Mouse (Mus musculus) gastrocnemius, postnatal 36 days (tissue): ENCODE results near the gene Mob3b. TPM values are rescaled to one million over a fixed set of nuclear protein-coding genes. Genes with fewer than 3 reads are reported as not detected.

Experiments used
- DNase-seq, 2 experiments: peaks; one replicate each; pipeline ENCODE4 v3.0.0; 2022
- intact Hi-C: fragments of 180-260 bp; cut with DNase I; formaldehyde crosslinking; loops from one replicate; pipeline ENCODE4 v1.15.1; 2025
- total RNA-seq, 2 experiments: library from RNA; stranded (reverse); gene quantifications; 2 replicates each; pipeline ENCODE4 v1.2.3; 2021

The Mob3b gene
- total RNA-seq, 2 experiments from 2014 or later: 0.38 to 1.1 TPM

GRCm38 (mm10) chr4:35118851-35119250 lies 38.4 kb downstream of the Mob3b start:
- intact Hi-C loops: no loop called here
- no peak for DNase-seq

DNA sequence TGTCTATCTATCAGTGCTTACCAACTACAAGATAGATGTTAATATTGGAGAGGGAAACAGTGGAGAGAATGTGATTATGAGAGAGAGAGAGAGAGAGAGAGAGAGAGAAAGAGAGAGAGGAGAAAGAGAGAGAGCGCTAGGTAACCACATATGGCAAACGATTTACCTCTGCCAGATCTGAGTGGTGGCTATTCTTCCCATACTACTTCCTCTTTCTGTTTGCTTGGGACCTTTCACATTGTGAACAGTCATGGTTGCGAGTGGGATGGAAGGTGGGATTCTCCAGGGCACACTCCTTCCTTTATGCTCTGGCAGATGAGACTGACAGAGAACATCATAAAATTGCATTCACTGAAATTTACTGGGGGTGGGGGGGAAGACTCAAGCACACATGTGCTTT lies 40.1 kb downstream of the Mob3b start:
- intact Hi-C loops: no loop called here
- no peak for DNase-seq

DNA sequence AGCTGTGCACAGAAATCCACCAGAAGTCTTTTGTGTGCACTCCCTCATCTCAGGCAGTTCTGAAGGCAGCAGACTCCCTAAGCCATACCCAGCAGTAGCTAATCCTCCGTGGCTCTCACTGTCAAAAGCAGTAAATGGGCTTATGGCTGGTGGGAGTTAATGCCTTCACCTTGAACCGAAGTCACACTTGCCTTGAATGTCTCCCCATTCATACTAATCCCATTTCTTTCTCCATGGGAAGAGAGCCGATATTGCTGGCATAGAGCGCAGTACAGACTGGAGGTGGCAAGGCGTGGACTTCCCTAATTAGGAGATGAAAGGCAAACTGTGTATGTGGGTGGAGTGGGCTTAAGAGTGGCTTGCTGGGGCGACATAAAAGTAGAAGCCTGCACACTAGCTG lies 41.4 kb downstream of the Mob3b start:
- intact Hi-C loops: no loop called here
- no peak for DNase-seq

- no peak for DNase-seq
- intact Hi-C loops: no loop called here
Measured at GRCm38 (mm10) chr4:35114950-35115349, 42.3 kb downstream of the Mob3b start.

DNA sequence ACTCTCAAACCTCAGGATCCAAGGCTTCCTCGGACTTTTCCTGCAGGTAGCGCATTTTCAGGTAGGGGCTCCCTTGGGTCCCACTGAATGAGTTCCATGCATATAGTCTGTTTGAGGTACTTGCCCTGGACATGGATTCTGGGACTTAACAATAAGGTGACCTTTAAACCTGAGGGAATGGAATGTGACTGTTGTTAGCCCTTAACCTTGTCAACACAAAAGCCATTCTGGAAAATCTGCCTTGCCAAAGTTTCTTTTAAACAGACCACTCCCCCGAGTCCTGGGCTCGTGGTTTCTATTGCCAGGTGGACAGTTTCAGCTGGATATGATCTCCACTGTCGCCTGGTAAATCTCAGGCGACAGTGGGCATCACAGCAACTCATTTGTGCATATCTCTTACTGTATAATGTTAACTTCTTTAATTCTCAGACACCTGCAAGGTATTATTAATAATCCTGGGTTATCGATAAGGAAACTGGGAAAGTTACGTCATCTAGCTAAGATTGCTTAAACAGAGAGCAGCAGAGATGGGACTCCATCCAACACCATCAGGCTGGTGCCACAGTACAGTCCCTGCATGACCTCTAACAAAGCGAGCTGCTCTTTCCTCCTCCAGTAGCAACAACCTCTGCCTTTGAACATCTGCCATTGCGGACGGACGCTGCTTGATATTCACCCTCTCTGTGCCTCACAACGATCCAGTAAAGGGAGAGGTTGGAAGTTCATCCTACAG lies 43.6 kb downstream of the Mob3b start:
- DNase-seq: no peak
- intact Hi-C loops: no loop called here

DNA sequence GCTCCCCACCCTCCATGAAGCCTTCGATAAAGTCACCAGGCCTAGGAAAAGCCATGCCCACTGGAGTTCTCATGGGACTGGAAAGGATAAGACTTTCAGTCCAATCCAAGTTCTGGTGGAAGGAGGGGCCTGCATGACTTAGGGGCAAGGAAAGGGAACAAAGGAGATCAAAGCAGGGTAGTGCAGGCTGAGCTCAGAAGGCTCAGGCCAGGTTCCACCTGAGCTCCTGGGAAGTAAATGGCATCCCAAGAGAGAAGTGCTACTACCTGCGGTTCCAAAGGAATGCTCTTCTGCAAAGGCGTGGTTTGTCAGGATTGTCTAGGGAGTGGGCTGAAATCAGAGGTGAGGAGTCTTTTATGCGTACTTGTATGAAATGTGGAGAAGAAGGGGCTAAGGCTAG lies 44.8 kb downstream of the Mob3b start:
- intact Hi-C loops: no loop called here
- DNase-seq: no peak

- intact Hi-C loops: no loop called here
- DNase-seq: no peak
Measured at GRCm38 (mm10) chr4:35105115-35105773, 52.0 kb downstream of the Mob3b start.

DNA sequence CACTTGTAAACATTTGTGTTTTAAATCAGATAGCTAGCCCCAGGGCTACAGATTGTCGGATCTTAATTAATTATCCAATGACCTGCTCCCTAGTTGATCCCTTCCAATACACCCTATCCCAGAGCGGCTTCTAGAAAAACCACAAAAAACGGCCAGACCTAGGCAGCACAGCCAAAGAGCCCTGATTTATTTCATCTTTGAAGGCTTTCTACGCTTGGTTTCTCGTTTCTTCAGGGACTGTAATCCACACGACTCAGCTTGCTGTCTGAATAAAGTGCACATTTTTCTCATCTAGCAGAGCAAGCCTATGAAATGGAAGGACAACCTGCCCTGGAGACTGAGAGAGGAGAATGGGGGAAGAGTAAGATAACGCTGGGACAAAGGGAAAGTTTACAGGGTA lies 56.1 kb downstream of the Mob3b start:
- intact Hi-C loops: no loop called here
- DNase-seq: no peak

- intact Hi-C loops: no loop called here
- peak; percentile 65 to 71 for DNase-seq
Measured at GRCm38 (mm10) chr4:35099865-35100780, 57.2 kb downstream of the Mob3b start.

- no peak for DNase-seq
- intact Hi-C loops: no loop called here
Measured at GRCm38 (mm10) chr4:35099210-35099864, 57.9 kb downstream of the Mob3b start.

GRCm38 (mm10) chr4:35098552-35098951 lies 58.7 kb downstream of the Mob3b start:
- DNase-seq: no peak
- intact Hi-C loops: no loop called here

- intact Hi-C loops: no loop called here
- no peak for DNase-seq
Measured at GRCm38 (mm10) chr4:35096226-35097175, 60.8 kb downstream of the Mob3b start.

GRCm38 (mm10) chr4:35092457-35092856 lies 64.8 kb downstream of the Mob3b start:
- intact Hi-C loops: no loop called here
- no peak for DNase-seq

DNA sequence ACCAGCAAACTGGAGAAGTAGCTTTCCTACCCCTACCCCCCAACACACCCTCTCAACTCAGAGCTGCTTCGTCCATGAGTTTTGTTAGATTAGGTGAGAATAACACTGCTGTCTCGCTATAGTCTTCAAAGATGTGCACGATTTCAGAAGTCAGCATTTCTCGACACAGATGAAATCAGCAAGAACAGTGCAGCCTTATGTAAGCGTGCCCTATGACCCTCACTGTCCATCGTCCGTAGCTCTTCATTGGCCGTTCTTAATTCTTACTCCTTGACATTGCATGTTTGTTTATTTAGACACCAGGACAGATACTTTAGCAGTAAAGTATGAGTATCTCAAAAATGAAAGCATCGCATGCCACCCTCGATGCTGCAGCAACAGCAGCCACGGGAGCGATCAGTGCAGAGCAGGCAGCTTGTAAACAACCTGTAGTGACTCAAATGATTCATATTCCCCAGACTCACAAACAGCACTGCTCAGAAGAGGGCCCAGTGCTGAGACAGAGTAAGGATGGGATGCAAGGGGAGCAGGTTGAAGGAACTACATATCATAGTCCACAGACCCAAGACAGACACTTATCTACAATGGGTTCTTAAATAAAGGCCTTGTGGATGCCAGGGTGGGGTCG lies 66.0 kb downstream of the Mob3b start:
- no peak for DNase-seq
- intact Hi-C loops: no loop called here

GRCm38 (mm10) chr4:35089321-35090316 lies 67.7 kb downstream of the Mob3b start:
- intact Hi-C loops: no loop called here
- DNase-seq: no peak

- intact Hi-C loops: no loop called here
- no peak for DNase-seq
Measured at GRCm38 (mm10) chr4:35086067-35086700, 71.1 kb downstream of the Mob3b start.

GRCm38 (mm10) chr4:35084060-35084459 lies 73.2 kb downstream of the Mob3b start:
- intact Hi-C loops: no loop called here
- no peak for DNase-seq
